Mouse (Mus musculus) hindbrain, embryonic 15.5 days (tissue): ENCODE data around the gene Tmbim7. TPM values are rescaled to one million over a fixed set of nuclear protein-coding genes. Genes with fewer than 3 reads are reported as not detected.
"Not testable (repeated sequence)": the region's sequence is repeated elsewhere in the genome, so short reads cannot be mapped to it uniquely, and the experiment has no call there.

Experiments used
- ATAC-seq: fragments of 200-750 bp; cut with Nextera tagmentation; 2 replicates; pipeline ENCODE4 v1.8.0; 2017; ENCODE audit warnings: low read depth, moderate number of reproducible peaks, moderate TSS enrichment; ENCODE audit not compliant: low FRiP score
- H3K27ac ChIP-seq: fragments of 300-500 bp; sonication (generic); replicated peaks from 2 replicates; pipeline ENCODE4 v1.5.1; 2015; ENCODE audit warnings: mild to moderate bottlenecking, inconsistent platforms
- H3K27me3 ChIP-seq: fragments of 300-500 bp; sonication (generic); 2 replicates; pipeline ENCODE4 v1.6.1; 2015; ENCODE audit warnings: control low read depth, inconsistent platforms
- H3K36me3 ChIP-seq: fragments of 300-500 bp; sonication (generic); 2 replicates; pipeline ENCODE4 v1.6.1; 2015; ENCODE audit warnings: control low read depth, inconsistent platforms
- H3K4me1 ChIP-seq: fragments of 300-500 bp; sonication (generic); replicated peaks from 2 replicates; pipeline ENCODE4 v1.6.1; 2015; ENCODE audit warnings: control low read depth, inconsistent platforms
- H3K4me2 ChIP-seq: fragments of 300-500 bp; sonication (generic); 2 replicates; pipeline ENCODE4 v1.6.1; 2015; ENCODE audit warnings: moderate library complexity, mild to moderate bottlenecking, inconsistent platforms
- H3K4me3 ChIP-seq: fragments of 300-500 bp; sonication (generic); 2 replicates; pipeline ENCODE4 v1.5.1; 2015; ENCODE audit warnings: mild to moderate bottlenecking, inconsistent platforms
- H3K9ac ChIP-seq: fragments of 300-500 bp; sonication (generic); 2 replicates; pipeline ENCODE4 v1.6.1; 2015; ENCODE audit warnings: inconsistent platforms
- H3K9me3 ChIP-seq: fragments of 300-500 bp; sonication (generic); 2 replicates; pipeline ENCODE4 v1.6.1; 2016; ENCODE audit warnings: control low read depth, inconsistent platforms
- WGBS: fragments of 180-500 bp; shearing (Covaris S2); methylation state at CpG from one replicate; pipeline ENCODE4 v1.1.7; 2015; 5-methylcytosine and 5-hydroxymethylcytosine counted together
- polyA plus RNA-seq: library from polyadenylated mRNA; unstranded; fragments of >200 nt; fragmentation: Nextera tagmentation; extraction: Ambion mirVana; gene quantifications from 2 replicates; pipeline ENCODE4 v1.2.1, GENCODE M21; 2015

The Tmbim7 gene
- polyA plus RNA-seq, result not detected in 2 replicates

DNA sequence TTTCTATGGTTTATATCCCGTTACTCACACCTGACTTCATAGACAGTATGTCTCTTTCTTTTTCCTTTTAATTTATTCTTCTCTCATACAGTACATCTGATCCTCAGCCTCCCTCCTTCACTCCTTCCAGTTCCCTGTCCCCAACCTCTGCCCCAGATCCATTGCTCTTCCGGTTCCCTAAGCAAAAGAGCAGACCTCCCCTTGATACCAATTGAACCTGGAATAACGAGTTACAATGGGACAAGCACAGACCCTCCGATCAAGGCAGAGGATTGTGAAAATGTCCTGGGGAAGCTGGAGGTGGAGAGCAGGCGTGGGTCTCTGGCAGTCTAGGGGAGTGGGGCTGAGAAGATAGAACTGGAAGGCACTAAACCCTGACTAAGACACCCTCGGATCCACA, at the start of gene Tmbim7:
Gene Tmbim7 (plus strand): TSS at position 301 of the 400 bp plus-strand sequence.
- Histone ChIP-seq H3K27me3 (no peaks in the 10 kb centered on the region), H3K4me3 (no peak within 1 kb of the TSS), H3K4me2 (no peak within 1 kb of the TSS), H3K36me3 (no peaks in the 10 kb centered on the region), H3K4me1 (peaks cover 10% of the 10 kb centered on the region), H3K9me3 (no peaks in the 10 kb centered on the region), H3K27ac (no peak within 1 kb of the TSS), H3K9ac (no peak within 1 kb of the TSS)
- WGBS, result 77% methylated on average over 6 of the region's 6 CpGs
- ATAC-seq, result no peak

DNA sequence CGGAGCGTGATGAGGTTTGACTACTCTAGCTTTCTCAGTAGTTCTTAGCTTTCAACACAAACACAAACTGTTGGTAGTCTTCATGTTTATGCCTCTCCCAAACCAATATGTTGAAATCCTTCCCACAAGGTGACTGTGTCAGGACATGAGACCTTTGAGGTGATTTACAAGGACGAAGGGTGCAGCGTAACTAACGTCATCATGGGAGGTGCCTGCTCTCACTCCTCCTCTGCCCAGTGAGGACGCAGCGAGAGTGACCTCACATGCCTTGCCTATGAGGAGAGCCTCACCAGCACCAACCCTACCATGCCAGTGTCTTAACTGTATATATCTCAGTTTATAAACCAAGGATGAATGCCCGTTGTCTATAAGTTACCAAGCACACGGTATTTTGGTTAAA, 43.9 kb upstream of the Tmbim7 start:
- ATAC-seq, result no peak
- H3K4me2 ChIP-seq, result no peak overlapping the region
- H3K4me1 ChIP-seq, result no peaks in the 10 kb centered on the region
- no peaks in the 10 kb centered on the region for H3K27me3 ChIP-seq
- peaks cover 50% of the 10 kb centered on the region for H3K36me3 ChIP-seq
- no peak overlapping the region for H3K9ac ChIP-seq
- no peak overlapping the region for H3K27ac ChIP-seq
- H3K4me3 ChIP-seq, result no peak overlapping the region
- H3K9me3 ChIP-seq, result no peaks in the 10 kb centered on the region
- 96% methylated on average over 9 of the region's 9 CpGs for WGBS

DNA sequence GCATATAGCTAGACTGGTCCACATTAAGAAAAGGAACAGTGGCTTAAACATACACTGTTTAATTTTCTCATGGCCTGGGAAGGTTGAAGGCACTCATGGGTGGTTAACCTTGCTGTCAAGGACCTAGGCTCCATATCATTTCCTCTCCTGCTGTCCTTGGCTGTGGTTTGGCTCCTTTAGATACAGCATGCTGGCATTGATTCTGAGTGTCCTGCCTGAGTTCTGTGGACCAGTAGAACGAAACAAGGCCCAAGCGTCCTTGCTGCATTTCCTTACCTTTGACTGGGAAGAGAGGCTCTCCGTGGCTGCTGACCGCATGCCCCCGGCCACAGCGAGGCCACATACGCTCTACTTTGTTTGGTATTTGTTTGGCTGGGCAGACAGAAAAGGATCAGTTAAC, 41.7 kb upstream of the Tmbim7 start:
- Histone ChIP-seq H3K4me2 (no peak overlapping the region), H3K4me3 (no peak overlapping the region), H3K9me3 (no peaks in the 10 kb centered on the region), H3K9ac (no peak overlapping the region), H3K27ac (no peak overlapping the region), H3K4me1 (no peaks in the 10 kb centered on the region), H3K27me3 (no peaks in the 10 kb centered on the region), H3K36me3 (peaks cover 56% of the 10 kb centered on the region)
- 98% methylated on average over 7 of the region's 7 CpGs for WGBS
- ATAC-seq, result no peak

DNA sequence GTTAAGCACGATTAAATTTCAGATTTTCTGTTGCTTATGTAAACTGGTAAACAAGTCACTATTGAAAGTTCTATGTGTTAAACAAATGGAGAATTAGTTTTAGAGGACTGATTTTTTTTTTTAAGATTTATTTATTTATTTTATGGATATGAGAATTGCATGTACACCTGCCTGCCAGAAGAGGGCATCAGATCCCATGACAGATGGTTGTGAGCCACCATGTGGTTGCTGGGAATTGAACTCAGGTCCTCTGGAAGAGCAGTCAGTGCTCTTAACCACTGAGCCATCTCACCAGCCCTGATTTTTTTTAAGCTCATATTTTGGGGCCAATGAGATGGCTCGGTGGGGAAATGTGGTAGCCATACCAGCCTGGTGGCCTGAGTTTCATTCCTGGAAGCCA, 39.1 kb upstream of the Tmbim7 start:
- H3K9me3 ChIP-seq, H3K27me3 ChIP-seq, H3K4me3 ChIP-seq, H3K27ac ChIP-seq, H3K4me1 ChIP-seq, H3K9ac ChIP-seq, ATAC-seq, H3K4me2 ChIP-seq: not testable (repeated sequence)
- peaks cover 56% of the 10 kb centered on the region for H3K36me3 ChIP-seq
- 94% methylated on average over 2 of the region's 2 CpGs for WGBS

DNA sequence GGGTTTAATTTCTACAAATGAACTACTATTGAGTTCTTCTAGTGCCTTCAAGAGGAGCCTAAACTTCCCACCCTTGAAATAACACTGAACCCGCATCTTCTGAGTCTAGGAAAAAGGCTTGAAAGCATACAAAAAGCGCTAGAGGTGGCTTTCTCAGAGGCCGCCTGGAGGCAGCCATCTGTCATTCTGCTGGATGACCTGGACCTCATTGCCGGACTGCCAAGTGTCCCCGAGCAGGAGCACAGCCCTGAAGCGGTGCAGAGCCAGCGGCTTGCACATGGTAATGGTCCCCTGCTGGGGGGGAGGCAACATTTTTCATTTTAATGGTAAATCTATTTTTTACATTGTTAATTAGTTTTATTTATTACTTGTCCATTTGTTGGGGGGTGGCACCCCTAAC, 30.5 kb upstream of the Tmbim7 start:
- ATAC-seq, result no peak
- Histone ChIP-seq H3K27me3 (no peaks in the 10 kb centered on the region), H3K4me2 (no peak overlapping the region), H3K4me1 (no peaks in the 10 kb centered on the region), H3K9me3 (no peaks in the 10 kb centered on the region), H3K4me3 (no peak overlapping the region), H3K36me3 (peaks cover 62% of the 10 kb centered on the region), H3K27ac (no peak overlapping the region), H3K9ac (no peak overlapping the region)
- WGBS, result 81% methylated on average over 7 of the region's 7 CpGs

DNA sequence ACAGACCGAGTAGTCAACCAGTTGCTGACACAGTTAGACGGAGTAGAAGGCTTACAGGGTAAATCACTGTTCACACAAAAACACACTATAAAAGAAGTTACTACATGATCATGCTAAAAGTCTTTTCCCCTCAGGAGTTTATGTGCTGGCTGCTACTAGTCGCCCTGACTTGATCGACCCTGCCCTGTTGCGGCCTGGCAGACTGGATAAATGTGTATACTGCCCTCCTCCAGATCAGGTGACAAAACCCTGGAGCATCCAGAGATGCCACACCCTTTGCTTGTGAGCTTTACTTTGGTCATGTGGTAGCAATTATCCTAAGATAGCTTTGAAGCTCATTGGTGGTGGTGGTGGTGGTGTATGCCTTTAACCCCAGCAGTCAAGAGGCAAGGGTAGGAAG, 20.9 kb upstream of the Tmbim7 start:
- Histone ChIP-seq H3K4me2 (no peak overlapping the region), H3K4me1 (no peaks in the 10 kb centered on the region), H3K4me3 (no peak overlapping the region), H3K27ac (no peak overlapping the region), H3K9ac (no peak overlapping the region), H3K9me3 (no peaks in the 10 kb centered on the region), H3K27me3 (no peaks in the 10 kb centered on the region), H3K36me3 (peaks cover 44% of the 10 kb centered on the region)
- 93% methylated on average over 5 of the region's 5 CpGs for WGBS
- ATAC-seq, result no peak

DNA sequence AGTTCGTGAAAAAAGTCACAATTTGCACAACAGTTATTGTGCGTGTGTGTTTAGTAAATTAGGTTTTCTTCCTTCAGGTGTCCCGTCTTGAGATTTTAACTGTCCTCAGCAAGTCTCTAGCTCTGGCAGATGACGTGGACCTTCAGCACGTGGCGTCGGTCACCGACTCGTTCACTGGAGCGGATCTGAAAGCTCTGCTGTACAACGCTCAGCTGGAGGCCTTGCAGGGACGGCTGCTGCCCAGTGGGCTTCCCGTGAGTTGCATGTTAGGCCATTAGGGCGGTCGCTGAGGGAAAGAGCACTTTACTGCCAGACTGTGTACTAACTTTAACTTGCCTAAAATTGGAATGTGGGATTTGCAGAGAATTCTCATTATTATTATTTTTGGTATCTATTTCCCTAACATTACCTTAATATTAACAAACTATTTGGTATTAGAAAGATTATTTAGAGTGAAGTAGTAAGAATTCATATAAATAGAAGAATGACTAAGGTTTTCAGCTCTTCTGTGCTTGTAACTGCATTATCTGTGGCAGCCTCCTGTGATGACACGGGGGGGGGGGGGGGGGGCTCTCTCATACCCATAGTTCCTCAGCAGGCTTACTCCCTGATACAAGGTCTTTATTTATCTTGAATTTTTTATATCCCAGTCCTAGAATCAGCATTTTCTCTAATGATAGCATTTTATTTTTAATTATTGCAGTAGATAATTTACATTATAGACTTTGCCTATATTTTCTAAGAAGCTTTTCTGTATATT, 19.3 kb upstream of the Tmbim7 start:
- H3K9me3 ChIP-seq, result no peaks in the 10 kb centered on the region
- 50% methylated on average over 16 of the region's 16 CpGs for WGBS
- H3K9ac ChIP-seq, result no peak overlapping the region
- no peak for ATAC-seq
- H3K27ac ChIP-seq, result no peak overlapping the region
- peaks cover 34% of the 10 kb centered on the region for H3K36me3 ChIP-seq
- H3K27me3 ChIP-seq, result no peaks in the 10 kb centered on the region
- H3K4me1 ChIP-seq, result no peaks in the 10 kb centered on the region
- H3K4me3 ChIP-seq, result no peak overlapping the region
- H3K4me2 ChIP-seq, result no peak overlapping the region

DNA sequence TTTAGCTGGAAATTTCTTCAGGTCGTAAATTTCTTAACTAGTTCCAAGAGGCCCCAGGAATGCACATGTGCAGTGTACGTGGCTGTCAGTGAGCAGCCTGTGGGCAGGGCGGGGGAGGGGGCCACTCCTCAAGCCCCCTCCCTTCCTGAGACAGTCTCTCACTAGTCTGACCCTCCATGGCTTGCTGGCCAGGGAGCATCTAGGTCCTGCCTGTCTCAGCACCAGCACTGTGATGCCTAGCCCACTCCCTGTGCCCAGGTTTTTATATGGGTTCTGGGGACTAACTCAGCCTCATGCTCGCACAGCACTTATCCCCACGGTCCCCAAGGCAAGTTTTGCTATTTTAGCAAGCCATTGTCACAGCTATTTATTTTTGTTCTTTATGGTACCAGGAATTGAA, 18.7 kb upstream of the Tmbim7 start:
- no peak overlapping the region for H3K4me2 ChIP-seq
- peaks cover 29% of the 10 kb centered on the region for H3K36me3 ChIP-seq
- H3K4me1 ChIP-seq, result no peaks in the 10 kb centered on the region
- ATAC-seq, result peak; percentile 42; the same call in 1 of the 2 replicates
- H3K27ac ChIP-seq, result no peak overlapping the region
- H3K9ac ChIP-seq, result no peak overlapping the region
- H3K27me3 ChIP-seq, result no peaks in the 10 kb centered on the region
- H3K9me3 ChIP-seq, result no peaks in the 10 kb centered on the region
- 91% methylated on average over 5 of the region's 5 CpGs for WGBS
- H3K4me3 ChIP-seq, result no peak overlapping the region

DNA sequence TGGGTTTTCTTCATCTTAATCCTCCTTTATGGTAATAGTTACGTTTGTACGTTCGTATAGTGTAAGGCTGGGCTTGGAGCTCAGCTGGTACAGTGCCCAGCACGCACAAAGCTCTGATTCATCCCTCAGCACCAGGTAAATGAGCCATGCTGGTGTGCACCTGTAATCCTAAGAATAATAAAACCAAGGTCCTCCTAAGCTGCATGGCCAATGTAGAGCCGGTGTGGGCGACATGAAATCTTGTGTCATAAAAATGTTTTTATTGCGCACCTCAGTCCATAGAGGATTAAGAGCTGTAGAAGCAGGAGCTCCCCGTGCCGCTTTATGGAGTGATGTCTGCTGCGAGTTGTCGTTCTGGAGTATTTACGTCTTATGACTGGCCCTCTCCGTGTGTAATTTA, 17.7 kb upstream of the Tmbim7 start:
- 96% methylated on average over 13 of the region's 13 CpGs for WGBS
- peaks cover 26% of the 10 kb centered on the region for H3K36me3 ChIP-seq
- H3K27ac ChIP-seq, result no peak overlapping the region
- no peak for ATAC-seq
- H3K9me3 ChIP-seq, result no peaks in the 10 kb centered on the region
- H3K4me2 ChIP-seq, result no peak overlapping the region
- no peak overlapping the region for H3K4me3 ChIP-seq
- H3K27me3 ChIP-seq, result no peaks in the 10 kb centered on the region
- no peak overlapping the region for H3K9ac ChIP-seq
- H3K4me1 ChIP-seq, result no peaks in the 10 kb centered on the region

DNA sequence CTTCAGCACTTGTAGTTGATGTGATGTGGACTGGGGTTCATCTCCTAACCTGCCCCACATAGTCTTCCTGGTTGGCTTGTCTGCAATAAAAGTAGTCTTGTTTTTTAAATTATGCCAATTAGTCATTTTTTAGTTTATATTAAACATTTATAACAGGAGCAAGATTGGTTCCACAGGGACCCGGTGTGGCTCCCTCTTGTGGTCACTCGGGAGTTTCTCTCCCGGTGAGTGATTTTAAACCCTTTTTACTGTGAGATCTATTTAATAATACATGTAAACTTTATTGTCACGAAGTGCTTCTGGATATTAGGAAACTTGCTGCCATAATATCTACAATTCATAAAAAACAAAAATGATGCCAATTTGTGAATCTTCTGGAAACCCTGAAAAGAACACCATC, 17.0 kb upstream of the Tmbim7 start:
- Histone ChIP-seq H3K4me2 (no peak overlapping the region), H3K27me3 (no peaks in the 10 kb centered on the region), H3K9me3 (no peaks in the 10 kb centered on the region), H3K27ac (no peak overlapping the region), H3K36me3 (peaks cover 25% of the 10 kb centered on the region), H3K4me3 (no peak overlapping the region), H3K4me1 (no peaks in the 10 kb centered on the region), H3K9ac (no peak overlapping the region)
- ATAC-seq, result no peak
- WGBS, result 74% methylated on average over 4 of the region's 4 CpGs

DNA sequence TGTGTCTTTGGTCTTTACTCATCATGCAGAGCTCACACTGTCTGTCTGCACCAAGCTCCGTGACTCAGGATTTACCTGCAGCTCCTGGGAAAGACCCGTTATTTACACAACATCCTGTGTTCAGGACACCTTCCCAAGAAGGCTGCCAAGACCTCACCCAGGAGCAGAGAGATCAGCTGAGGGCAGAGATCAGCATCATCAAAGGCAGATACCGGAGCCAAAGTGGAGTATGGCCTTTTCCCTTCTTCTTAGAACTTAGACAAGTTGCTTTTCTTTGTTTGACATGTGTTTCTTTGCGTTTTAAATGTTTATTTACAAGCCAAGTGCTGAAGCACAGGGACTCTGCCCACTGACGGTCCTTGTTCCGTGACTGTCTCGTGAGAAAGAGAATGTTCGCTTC, 15.7 kb upstream of the Tmbim7 start:
- Histone ChIP-seq H3K4me2 (no peak overlapping the region), H3K27me3 (no peaks in the 10 kb centered on the region), H3K27ac (no peak overlapping the region), H3K9me3 (no peaks in the 10 kb centered on the region), H3K4me3 (no peak overlapping the region), H3K9ac (no peak overlapping the region), H3K4me1 (no peaks in the 10 kb centered on the region), H3K36me3 (peaks cover 19% of the 10 kb centered on the region)
- WGBS, result 86% methylated on average over 8 of the region's 8 CpGs
- ATAC-seq, result no peak

DNA sequence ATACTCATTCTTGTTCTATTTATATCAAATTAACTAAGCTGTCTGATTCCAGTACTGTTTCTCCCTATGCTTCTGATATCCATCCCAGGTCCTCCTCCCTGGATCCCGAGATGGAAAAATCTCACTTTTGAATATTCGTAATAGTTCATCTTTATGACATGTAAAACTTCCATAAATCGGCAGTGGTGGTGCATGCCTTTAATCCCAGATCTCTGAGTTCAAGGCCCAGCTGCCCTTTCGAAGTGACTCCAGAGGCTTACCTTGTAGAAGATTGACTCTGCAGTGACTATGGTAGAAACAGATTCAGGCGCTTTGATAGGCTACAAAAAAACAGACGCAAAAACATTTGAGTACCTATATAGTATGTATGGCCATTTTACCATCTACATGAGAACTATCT, 6.4 kb upstream of the Tmbim7 start:
- Histone ChIP-seq H3K27me3 (no peaks in the 10 kb centered on the region), H3K9me3 (no peaks in the 10 kb centered on the region), H3K36me3 (peaks cover 32% of the 10 kb centered on the region), H3K4me3 (no peak overlapping the region), H3K4me2 (no peak overlapping the region), H3K4me1 (peaks cover 19% of the 10 kb centered on the region), H3K27ac (no peak overlapping the region), H3K9ac (no peak overlapping the region)
- ATAC-seq, result no peak
- 97% methylated on average over 6 of the region's 6 CpGs for WGBS

DNA sequence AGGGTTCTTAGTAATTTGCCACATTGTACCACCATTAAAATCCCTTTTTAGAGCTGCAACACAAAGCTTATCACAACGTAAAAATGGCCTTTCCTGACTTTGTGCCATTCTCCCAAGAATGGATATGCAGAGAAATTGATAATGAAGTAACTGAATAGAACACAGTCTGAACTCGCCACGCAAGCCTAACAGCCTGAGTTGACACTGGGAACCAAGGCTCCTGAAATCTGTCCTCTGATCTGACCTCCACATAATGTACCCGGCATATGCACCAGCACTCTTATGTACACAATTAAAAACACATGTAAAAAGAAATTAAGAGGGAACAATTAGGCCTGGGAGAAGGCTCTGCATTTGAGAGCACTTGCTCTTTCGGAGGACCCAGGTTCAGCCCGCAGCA, 5.7 kb upstream of the Tmbim7 start:
- Histone ChIP-seq H3K4me1 (peaks cover 19% of the 10 kb centered on the region), H3K27ac (no peak overlapping the region), H3K9me3 (no peaks in the 10 kb centered on the region), H3K36me3 (peaks cover 29% of the 10 kb centered on the region), H3K27me3 (no peaks in the 10 kb centered on the region), H3K9ac (no peak overlapping the region), H3K4me3 (no peak overlapping the region), H3K4me2 (no peak overlapping the region)
- no peak for ATAC-seq
- 81% methylated on average over 6 of the region's 6 CpGs for WGBS
